Mouse (Mus musculus) lung, adult 2 months (tissue): ENCODE results near the gene 5730596B20Rik. TPM values are rescaled to one million over a fixed set of nuclear protein-coding genes. Genes with fewer than 3 reads are reported as not detected.

ENCODE experiments used
- DNase-seq: peaks from one replicate; pipeline ENCODE4 v3.0.0; 2022
- H3K4me1 ChIP-seq: fragments of 200-500 bp; 2 replicates; pipeline ENCODE4 v1.6.1; 2011; ENCODE audit warnings: low read length; ENCODE audit not compliant: control insufficient read depth, insufficient read depth
- H3K4me3 ChIP-seq: fragments of 200-500 bp; replicated peaks from 2 replicates; pipeline ENCODE3; 2011; ENCODE audit warnings: low read depth, mild to moderate bottlenecking, control low read depth, low read length; ENCODE audit errors: extremely low read depth
- CTCF ChIP-seq: fragments of 200-500 bp; IDR thresholded peaks from 2 replicates; pipeline ENCODE4 v1.5.1; 2011; ENCODE audit warnings: mild to moderate bottlenecking, low read length, control low read depth; ENCODE audit not compliant: insufficient read depth
- POLR2A ChIP-seq: fragments of 200-500 bp; IDR thresholded peaks from 2 replicates; pipeline ENCODE4 v1.6.1; 2011; ENCODE audit warnings: low read depth, mild to moderate bottlenecking, control low read depth, low read length, borderline replicate concordance; ENCODE audit errors: extremely low read depth
- WGBS: fragments of 180-500 bp; shearing (Covaris S2); methylation state at CpG from one replicate; pipeline ENCODE4 v1.1.7; 2018; 5-methylcytosine and 5-hydroxymethylcytosine counted together
- polyA plus RNA-seq: library from polyadenylated mRNA; depleted of rRNA; stranded (reverse); fragments of >200 nt; gene quantifications from 2 replicates; pipeline ENCODE4 v1.2.3, GENCODE M21; 2012

The 5730596B20Rik gene
- polyA plus RNA-seq, 1 experiment, result 0.26 TPM

DNA sequence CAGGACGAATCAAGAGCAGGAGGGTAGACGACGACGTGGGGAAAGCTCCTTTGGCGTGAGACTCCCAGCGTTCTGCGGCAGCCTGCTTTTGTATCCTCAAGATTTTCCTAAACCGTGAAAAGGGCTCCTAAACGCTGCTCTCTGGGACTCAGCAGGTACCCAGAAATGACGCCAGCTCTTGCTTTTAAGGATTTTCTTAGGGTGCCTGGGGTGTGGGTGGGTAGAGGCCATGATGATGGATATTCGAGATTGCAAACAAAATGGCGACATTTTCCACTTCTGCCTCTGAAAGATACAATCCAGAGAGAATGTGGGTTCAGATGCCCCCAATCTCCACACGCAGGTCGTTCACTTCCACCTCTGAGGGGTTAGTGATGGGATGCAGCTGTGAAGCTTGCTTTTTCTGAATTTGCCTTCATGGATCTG lies 9.5 kb upstream of the 5730596B20Rik start:
- TF ChIP-seq POLR2A (no peak), CTCF (no peak)
- WGBS, result 44% methylated on average over 14 of the region's 14 CpGs
- H3K4me3 ChIP-seq, result peak overlapping the region; percentile 7
- H3K4me1 ChIP-seq, result peaks cover 10% of the 10 kb centered on the region
- DNase-seq, result peak; percentile 12

DNA sequence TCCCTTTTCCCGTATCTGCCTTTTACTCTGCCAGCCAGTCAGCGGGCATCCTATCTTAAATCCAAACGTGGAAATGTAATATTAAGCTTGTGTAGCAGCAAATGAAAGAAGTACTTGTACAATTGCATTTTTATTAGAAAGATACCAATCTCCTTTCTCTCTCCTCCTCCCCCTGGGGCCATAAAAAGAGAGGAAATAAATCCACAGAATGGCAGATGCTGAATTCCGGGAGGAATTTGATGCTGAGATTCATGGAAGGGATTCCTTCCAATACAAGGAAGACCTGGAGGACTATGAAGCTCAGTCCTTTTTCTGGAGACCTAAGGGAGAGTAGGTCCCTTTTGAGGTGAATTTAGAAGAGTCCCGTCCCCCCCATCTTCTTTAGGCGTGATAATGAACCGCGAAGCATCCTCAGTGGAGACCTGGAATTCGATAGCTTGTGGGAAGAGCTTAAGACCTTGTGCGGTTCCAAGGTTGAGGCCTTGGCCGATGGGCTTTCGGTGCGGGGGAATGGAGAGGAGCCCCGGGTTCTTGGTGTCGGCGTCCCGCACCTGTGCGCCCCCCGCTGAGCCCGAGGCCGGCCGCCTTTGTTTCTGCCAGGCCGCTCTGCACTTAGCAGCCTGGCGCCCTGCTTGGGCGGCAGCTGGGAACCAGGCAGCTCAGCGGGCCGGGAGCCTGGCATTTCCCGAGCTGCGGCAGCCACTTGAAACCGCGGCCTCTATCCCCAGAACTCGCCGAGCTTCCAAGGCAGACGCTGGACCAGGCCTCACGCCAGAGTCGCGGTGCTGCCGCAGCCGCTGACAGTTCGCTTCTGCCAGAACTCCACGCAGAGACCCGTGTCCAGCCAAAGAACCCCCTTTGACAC lies 8.9 kb upstream of the 5730596B20Rik start:
- DNase-seq, result peak; percentile 33
- Histone ChIP-seq H3K4me1 (peaks cover 10% of the 10 kb centered on the region), H3K4me3 (peak overlapping the region; percentile 29)
- 24% methylated on average over 42 of the region's 42 CpGs for WGBS
- TF ChIP-seq CTCF (no peak), POLR2A (no peak)

DNA sequence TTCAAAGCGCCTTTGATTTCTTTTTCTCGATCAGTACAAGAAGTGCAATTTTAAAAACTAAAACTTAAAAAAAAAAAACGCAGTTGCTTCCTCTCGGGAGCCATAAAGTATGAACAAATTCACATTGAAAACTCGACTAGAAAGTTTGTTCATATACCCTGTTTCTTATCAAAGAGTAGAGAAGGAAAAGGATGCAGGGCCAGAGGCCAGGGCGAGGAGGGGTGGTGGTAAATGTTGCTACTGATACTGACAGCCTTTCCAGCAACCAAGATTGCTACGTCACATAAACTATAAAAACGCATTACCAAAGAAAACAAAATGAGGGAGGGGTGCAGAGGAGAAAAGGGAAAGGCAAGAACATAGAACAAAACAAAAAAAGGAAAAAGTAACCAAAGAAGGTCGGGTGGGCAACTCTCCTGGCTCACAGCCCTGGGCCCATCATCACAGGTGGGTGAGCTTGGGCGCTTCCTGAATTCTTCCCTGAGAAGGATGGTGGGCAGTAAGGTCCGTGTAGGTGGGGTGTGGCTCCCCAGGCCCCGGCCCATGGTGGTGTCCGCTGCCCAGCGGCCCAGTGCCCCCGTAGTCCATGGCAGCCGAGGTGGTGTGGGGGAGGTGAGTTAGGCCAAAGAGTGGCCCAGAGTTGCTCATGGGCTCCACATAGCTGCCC lies 7.7 kb upstream of the 5730596B20Rik start:
- Histone ChIP-seq H3K4me3 (peak overlapping the region; percentile 3), H3K4me1 (peaks cover 10% of the 10 kb centered on the region)
- TF ChIP-seq CTCF (no peak), POLR2A (no peak)
- no peak for DNase-seq
- WGBS, result 33% methylated on average over 16 of the region's 16 CpGs

DNA sequence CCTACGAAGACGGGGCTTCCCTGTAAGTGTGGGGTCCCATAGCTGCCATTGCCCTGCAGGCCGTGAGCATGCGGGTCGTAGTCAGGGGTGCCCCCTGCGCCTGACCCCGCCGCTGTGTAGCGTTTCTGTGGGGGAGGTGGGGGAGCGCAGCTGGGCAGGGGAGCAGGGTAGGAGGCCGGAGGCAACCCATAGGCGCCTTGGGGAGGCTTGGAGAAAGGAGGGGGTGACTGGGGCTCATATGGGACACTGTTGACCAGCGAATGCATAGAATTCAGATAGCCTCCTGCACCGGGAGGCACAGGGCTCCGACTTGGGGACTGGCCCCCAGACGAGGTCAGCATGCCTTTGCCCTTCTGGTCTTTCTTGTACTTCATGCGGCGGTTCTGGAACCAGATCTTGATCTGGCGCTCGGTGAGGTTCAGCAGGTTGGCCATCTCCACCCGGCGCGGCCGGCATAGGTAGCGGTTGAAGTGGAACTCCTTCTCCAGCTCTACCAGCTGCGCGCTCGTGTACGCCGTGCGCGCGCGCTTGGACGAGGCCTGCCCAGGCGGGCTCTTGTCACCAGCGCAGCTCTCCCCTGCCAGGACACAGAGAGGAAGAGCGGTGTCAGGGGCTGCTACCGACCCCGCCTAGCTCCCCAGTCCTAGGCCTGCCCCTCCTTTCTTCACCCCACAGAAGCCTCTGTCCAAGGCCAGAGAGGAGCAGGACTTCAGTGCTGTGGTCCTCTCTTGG lies 7.0 kb upstream of the 5730596B20Rik start:
- WGBS, result 23% methylated on average over 40 of the region's 40 CpGs
- Histone ChIP-seq H3K4me1 (peaks cover 10% of the 10 kb centered on the region), H3K4me3 (peak overlapping the region; percentile 46)
- TF ChIP-seq POLR2A (peak; percentile 79; the same call in 1 of the 2 replicates), CTCF (no peak)
- peak; percentile 51 for DNase-seq

DNA sequence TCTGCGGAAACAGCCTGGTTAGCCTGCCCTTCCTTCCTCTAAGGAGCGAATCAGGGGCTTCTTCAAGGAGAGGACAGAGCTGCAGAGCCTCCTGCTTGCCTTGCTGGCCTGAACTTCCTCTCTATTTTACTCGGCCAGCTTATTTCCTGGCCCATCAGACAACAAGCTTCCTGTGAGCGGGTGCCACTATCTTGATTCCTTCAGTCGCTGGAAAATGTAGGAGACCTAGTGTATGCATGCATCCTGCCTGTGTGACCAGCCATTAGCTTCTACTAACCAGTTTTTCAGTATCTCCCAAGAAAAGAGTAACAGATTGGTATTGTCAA lies 6.4 kb upstream of the 5730596B20Rik start:
- Histone ChIP-seq H3K4me1 (peaks cover 10% of the 10 kb centered on the region), H3K4me3 (no peak overlapping the region)
- no peak for TF ChIP-seq CTCF
- WGBS, result 25% methylated on average over 5 of the region's 5 CpGs
- DNase-seq, result no peak

DNA sequence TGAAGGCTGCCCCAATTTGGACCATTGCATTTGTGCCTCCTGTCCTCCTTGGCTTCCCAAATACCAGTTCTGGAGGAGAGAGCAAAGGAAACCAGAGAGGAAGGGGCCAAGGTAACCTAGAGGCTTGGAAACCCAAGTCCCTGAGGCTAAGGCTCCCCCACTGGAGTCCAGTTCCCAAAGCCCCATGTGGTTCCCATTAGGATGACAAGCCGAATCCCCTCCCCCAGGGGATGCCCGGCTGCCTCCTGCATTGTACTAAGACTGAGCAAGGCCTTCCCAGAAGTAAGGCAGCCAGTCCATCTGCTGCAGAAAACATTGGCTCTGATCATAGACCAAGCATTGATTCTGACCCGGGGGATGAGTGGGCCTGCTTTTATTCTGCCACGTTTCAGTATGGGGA lies 6.0 kb upstream of the 5730596B20Rik start:
- no peak for TF ChIP-seq POLR2A
- DNase-seq, result no peak
- no peak overlapping the region for H3K4me3 ChIP-seq
- H3K4me1 ChIP-seq, result peaks cover 7% of the 10 kb centered on the region
- 27% methylated on average over 4 of the region's 4 CpGs for WGBS

DNA sequence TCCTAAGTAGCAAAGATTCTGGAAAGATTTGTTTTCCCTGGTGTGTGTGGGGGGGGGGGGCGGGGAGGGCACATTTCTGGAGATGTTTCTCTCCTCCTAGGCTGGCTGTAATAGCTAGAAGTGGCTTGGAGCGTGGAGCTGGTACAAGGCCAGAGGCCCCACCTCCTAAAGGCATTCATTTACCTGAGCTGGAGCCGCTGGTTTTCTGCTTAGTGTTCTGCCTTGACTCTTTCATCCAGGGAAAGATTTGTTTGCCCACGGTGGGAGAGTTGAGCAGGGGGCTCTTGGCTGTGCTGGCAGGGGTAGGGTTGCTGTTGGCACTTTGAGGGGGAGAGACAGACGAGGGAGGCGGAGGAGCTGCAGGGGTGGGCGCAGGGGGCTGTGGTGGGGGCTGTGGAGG lies 5.4 kb upstream of the 5730596B20Rik start:
- TF ChIP-seq CTCF, result no peak
- TF ChIP-seq POLR2A, result no peak
- no peak overlapping the region for H3K4me3 ChIP-seq
- no peak for DNase-seq
- H3K4me1 ChIP-seq, result peaks cover 9% of the 10 kb centered on the region
- 47% methylated on average over 7 of the region's 7 CpGs for WGBS

DNA sequence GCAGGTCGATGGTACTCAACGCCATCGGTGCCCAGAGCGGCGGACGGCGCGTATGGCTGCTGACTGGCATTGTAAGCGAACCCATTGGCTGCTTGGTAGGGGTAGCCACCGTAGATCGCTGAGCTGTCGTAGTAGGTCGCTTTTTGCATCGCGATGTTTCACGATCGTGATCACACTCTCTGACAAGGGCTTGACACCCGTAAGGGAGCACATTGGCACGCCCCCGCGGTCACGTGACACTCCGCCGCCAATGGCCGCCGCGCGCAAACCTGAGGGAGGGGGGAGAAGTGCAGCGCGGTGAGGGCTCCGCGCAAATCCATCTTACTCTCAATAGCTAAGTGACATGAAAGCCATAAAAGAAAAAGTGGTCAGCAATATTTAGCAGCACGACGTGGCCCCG lies 4.8 kb upstream of the 5730596B20Rik start:
- TF ChIP-seq CTCF, result no peak
- TF ChIP-seq POLR2A, result peak; percentile 71; the same call in 1 of the 2 replicates
- peaks cover 9% of the 10 kb centered on the region for H3K4me1 ChIP-seq
- WGBS, result 11% methylated on average over 35 of the region's 35 CpGs
- peak overlapping the region; percentile 65 for H3K4me3 ChIP-seq
- peak; percentile 79 for DNase-seq

DNA sequence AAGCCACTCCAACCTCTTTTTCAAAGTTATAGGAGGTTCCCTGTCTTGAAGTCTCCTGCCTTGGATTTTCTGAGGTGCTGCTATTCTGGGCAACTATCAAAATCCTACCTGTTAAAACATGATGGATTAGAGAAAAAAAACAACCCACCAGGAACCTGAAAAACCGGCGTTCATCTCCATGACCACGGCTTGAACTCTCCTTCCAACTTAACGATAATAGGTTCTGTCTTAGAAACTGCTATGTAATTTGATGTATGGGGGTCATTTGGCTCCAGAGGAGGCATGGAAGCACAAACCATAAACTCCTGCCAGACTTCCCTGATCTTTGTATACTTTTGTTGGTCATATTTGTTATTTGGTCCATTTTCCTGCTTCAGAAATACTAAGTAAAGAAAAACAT lies 3.6 kb upstream of the 5730596B20Rik start:
- H3K4me3 ChIP-seq, result no peak overlapping the region
- H3K4me1 ChIP-seq, result peaks cover 9% of the 10 kb centered on the region
- no peak for DNase-seq
- TF ChIP-seq CTCF, result no peak
- no peak for TF ChIP-seq POLR2A
- WGBS, result 22% methylated on average over 4 of the region's 4 CpGs
